Mouse (Mus musculus): ENCODE measurements around the gene Sntg2.

DNA sequence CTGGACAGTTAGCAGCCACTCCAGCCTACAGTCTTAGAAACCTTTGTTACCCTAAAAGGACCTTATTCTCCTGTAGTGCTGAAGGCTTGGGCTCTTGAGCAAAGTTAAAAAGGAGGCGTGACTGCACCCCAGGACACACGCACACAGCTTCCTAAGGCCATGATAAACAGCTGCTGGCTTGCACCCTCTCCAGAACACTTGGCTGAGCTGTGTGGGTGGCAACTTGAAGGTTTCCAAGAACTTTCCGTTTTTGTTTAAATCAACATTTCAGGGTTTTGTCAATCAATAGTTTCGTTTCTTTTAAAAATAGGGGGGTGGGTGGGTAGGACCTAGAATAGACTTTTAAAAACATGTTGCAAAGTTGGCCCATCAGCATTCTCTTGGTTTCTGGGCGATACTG lies 882 bp downstream of the Sntg2 start:
- no peak for TF ChIP-seq POLR2A (IDR thresholded peaks at IDR 0.05; ENCODE audit: insufficient read length, low read depth)
- no peak for TF ChIP-seq MAX (IDR thresholded peaks at IDR 0.05; ENCODE audit: low read depth)
- TF ChIP-seq E2F4 (IDR thresholded peaks at IDR 0.05; ENCODE audit: insufficient read depth), result no peak
- no peak for TF ChIP-seq MYOG (IDR thresholded peaks at IDR 0.05; ENCODE audit: control insufficient read depth in 1 of 3, insufficient read depth in 1 of 3, insufficient read length in 2 of 3, low read depth in 2 of 3)
- no peak for TF ChIP-seq MYOD1 (IDR thresholded peaks at IDR 0.05; ENCODE audit: control insufficient read depth in 1 of 3, insufficient read length in 2 of 3, low read depth in 2 of 3)
- TF ChIP-seq POLR2AphosphoS2 (IDR thresholded peaks at IDR 0.05; ENCODE audit: insufficient read length, low read depth), result no peak
- TF ChIP-seq TCF3 (IDR thresholded peaks at IDR 0.05; ENCODE audit: insufficient read length, low read depth), result no peak

Measured in myocyte (in vitro differentiated cells).